Mouse (Mus musculus): ENCODE measurements around the gene Slc27a5.

DNA sequence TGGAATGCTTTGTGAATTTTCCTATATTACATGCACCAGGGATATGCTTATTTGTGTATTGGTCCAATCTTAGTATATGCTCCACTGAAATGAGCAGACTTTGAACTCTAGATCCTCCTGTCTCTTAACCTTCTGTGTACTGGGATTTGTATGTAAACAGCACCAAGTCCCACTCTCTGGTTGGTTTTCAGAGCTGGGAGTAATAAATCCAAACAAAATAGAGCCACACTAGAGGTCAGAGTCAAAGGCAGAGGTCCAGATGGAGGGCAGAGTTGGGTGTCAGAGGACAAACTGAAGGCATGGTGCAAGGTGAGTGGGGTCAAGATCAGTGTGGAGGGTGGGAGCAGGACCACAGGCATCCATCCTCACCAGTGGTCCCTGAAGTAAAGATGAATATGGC lies 2.1 kb downstream of the Slc27a5 start:
- TF ChIP-seq USF1 (IDR thresholded peaks at IDR 0.05; ENCODE audit: low read depth) (no peak), MAX (IDR thresholded peaks at IDR 0.05) (no peak), CTCF (IDR thresholded peaks at IDR 0.05; ENCODE audit: control insufficient read depth, insufficient read depth, insufficient read length) (no peak), MYOD1 (IDR thresholded peaks at IDR 0.05; ENCODE audit: control insufficient read depth, insufficient read length, low read depth) (no peak), CEBPB (IDR thresholded peaks at IDR 0.05; ENCODE audit: low read depth) (no peak)

All from C2C12 (cell line).